Mouse (Mus musculus): ENCODE data around the gene Atp5f1. TPM values are rescaled to one million over a fixed set of nuclear protein-coding genes. Genes with fewer than 3 reads are reported as not detected.

Atp5f1 gene
- total RNA-seq, 2 experiments from 2014 or later: 1,017 to 1,034 TPM

- no peak for DNase-seq
Observed at GRCm38 (mm10) chr3:105904721-105905120, 55.2 kb downstream of the Atp5f1 start.

GRCm38 (mm10) chr3:105904213-105904612 lies 55.7 kb downstream of the Atp5f1 start:
- no peak for DNase-seq
- intact Hi-C loops (cut with DNase I): no loop called here

More at GRCm38 (mm10) chr3:105904721-105905120, 55.2 kb downstream of the Atp5f1 start:
- intact Hi-C loops (cut with DNase I): no loop called here

GRCm38 (mm10) chr3:105901468-105901867 lies 58.4 kb downstream of the Atp5f1 start:
- intact Hi-C loops (cut with DNase I): no loop called here
- DNase-seq: no peak

GRCm38 (mm10) chr3:105900716-105901115 lies 59.2 kb downstream of the Atp5f1 start:
- DNase-seq: no peak
- intact Hi-C loops (cut with DNase I): no loop called here

- intact Hi-C loops (cut with DNase I): no loop called here
- no peak for DNase-seq
Observed at GRCm38 (mm10) chr3:105900266-105900665, 59.6 kb downstream of the Atp5f1 start.

GRCm38 (mm10) chr3:105899394-105900147 lies 60.3 kb downstream of the Atp5f1 start:
- intact Hi-C loops (cut with DNase I): loop anchor here (1.0 kb wide), 1 partner anchor 225 kb away; no protein-coding TSS in a partner anchor
- DNase-seq: peak; percentile 85 to 90

GRCm38 (mm10) chr3:105898861-105899260 lies 61.0 kb downstream of the Atp5f1 start:
- intact Hi-C loops (cut with DNase I): loop anchor here (1.0 kb wide), 1 partner anchor 225 kb away; no protein-coding TSS in a partner anchor
- DNase-seq: no peak

- DNase-seq: peak; percentile 58 to 59
Observed at GRCm38 (mm10) chr3:105898325-105898724, 61.6 kb downstream of the Atp5f1 start.

GRCm38 (mm10) chr3:105896811-105897210 lies 63.1 kb downstream of the Atp5f1 start:
- DNase-seq: no peak
- intact Hi-C loops (cut with DNase I): loop anchor here (2.0 kb wide), 1 partner anchor 126 kb away; no protein-coding TSS in a partner anchor

More at GRCm38 (mm10) chr3:105898325-105898724, 61.6 kb downstream of the Atp5f1 start:
- intact Hi-C loops (cut with DNase I): no loop called here

GRCm38 (mm10) chr3:105894601-105895592 lies 65.0 kb downstream of the Atp5f1 start:
- intact Hi-C loops (cut with DNase I): loop anchor here (1.0 to 2.0 kb wide), 3 partner anchors 70 to 208 kb away; partner anchors contain the start of gene Ddx20
- peak; percentile 92 to 96 for DNase-seq

- intact Hi-C loops (cut with DNase I): loop anchor here (2.0 kb wide), 1 partner anchor 69 kb away; no protein-coding TSS in a partner anchor
- DNase-seq: peak; percentile 63 to 69
Observed at GRCm38 (mm10) chr3:105893941-105894391, 65.9 kb downstream of the Atp5f1 start.

Other genes with a start within 250 kb of the Atp5f1 start
- 100 to 1,000 TPM; 103 to 116 TPM for gene Rap1a, start 158.8 kb downstream of the Atp5f1 start, total RNA-seq (2021)
- gene Adora3, start 89.2 kb downstream of the Atp5f1 start, total RNA-seq (2021): under 1 TPM in 1 of 2 experiments, not detected in 1; 0.24 TPM
- gene Tmigd3, start 89.2 kb downstream of the Atp5f1 start, total RNA-seq (2021): under 1 TPM in 1 of 2 experiments, not detected in 1; 0.24 TPM
- under 1 TPM; 0.81 to 0.88 TPM for gene I830077J02Rik, start 27.4 kb downstream of the Atp5f1 start, total RNA-seq (2021)
- gene Wdr77, start 730 bp downstream of the Atp5f1 start, total RNA-seq (2021): 10 to 100 TPM; 38.9 to 47.3 TPM
- under 1 TPM; 0.38 to 0.56 TPM for gene Ovgp1, start 13.6 kb upstream of the Atp5f1 start, total RNA-seq (2021)
- gene Pifo, start 54.5 kb upstream of the Atp5f1 start, total RNA-seq (2021): under 1 TPM in 1 of 2 experiments, not detected in 1; 0.31 TPM
- gene Chil5, start 72.7 kb upstream of the Atp5f1 start, total RNA-seq (2021): not detected
- not detected for gene Chia1, start 153.1 kb upstream of the Atp5f1 start, total RNA-seq (2021)
- under 1 TPM in 1 of 2 experiments, not detected in 1; 0.51 TPM for gene Chil3, start 207.5 kb upstream of the Atp5f1 start, total RNA-seq (2021)